Mouse (Mus musculus) MEL (cell line): ENCODE measurements around the gene Zfp507. TPM values are rescaled to one million over a fixed set of nuclear protein-coding genes. Genes with fewer than 3 reads are reported as not detected.

Experiments
- DNase-seq: peaks from one replicate; pipeline ENCODE4 v3.0.0; 2011; ENCODE audit warnings: low read depth, low spot score
- H3K27ac ChIP-seq: 2 replicates; pipeline ENCODE4 v1.5.1; 2012; ENCODE audit warnings: low read depth, mild to moderate bottlenecking, control low read depth, low read length, moderate library complexity; ENCODE audit not compliant: control insufficient read depth
- H3K27me3 ChIP-seq, 2 experiments: fragments of 150-350 bp in 1 of 2; sonication (generic) in 1 of 2; 2 replicates each; pipeline ENCODE4 v1.6.1; 2012; ENCODE audit warnings: low read length in 2 of 2, mild to moderate bottlenecking in 2 of 2, improper control_type of control experiment in 1 of 2, moderate library complexity in 1 of 2; ENCODE audit not compliant: insufficient read depth in 2 of 2, control insufficient read depth in 1 of 2
- H3K36me3 ChIP-seq, 2 experiments: 2 replicates each; pipeline ENCODE4 v1.6.1; 2012 to 2014; ENCODE audit warnings: low read length in 2 of 2, improper control_type of control experiment in 1 of 2, inconsistent platforms in 1 of 2, mild to moderate bottlenecking in 1 of 2; ENCODE audit not compliant: insufficient read depth in 2 of 2, control insufficient read depth in 1 of 2
- H3K4me1 ChIP-seq, 2 experiments: fragments of 150-350 bp in 1 of 2; sonication (generic) in 1 of 2; 2 replicates each; pipeline ENCODE4 v1.6.1; 2012; ENCODE audit warnings: low read length in 2 of 2, improper control_type of control experiment in 1 of 2, mild to moderate bottlenecking in 1 of 2; ENCODE audit not compliant: insufficient read depth in 2 of 2, control insufficient read depth in 1 of 2
- H3K4me3 ChIP-seq, 2 experiments: fragments of 150-350 bp in 1 of 2; sonication (generic) in 1 of 2; 2 replicates each; pipeline ENCODE4 v1.5.1; 2012; ENCODE audit warnings: low read depth in 2 of 2, low read length in 2 of 2, mild to moderate bottlenecking in 2 of 2, moderate library complexity in 2 of 2, control low read depth in 1 of 2, improper control_type of control experiment in 1 of 2; ENCODE audit not compliant: control insufficient read depth in 1 of 2, insufficient read depth in 1 of 2
- H3K79me2 ChIP-seq: 2 replicates; pipeline ENCODE4 v1.6.1; 2012; ENCODE audit warnings: mild to moderate bottlenecking, low read length, moderate library complexity; ENCODE audit not compliant: control insufficient read depth, poor library complexity, insufficient read depth
- H3K9ac ChIP-seq: 2 replicates; pipeline ENCODE4 v1.6.1; 2012; ENCODE audit warnings: low read depth, mild to moderate bottlenecking, control low read depth, low read length, moderate library complexity; ENCODE audit not compliant: control insufficient read depth, poor library complexity, severe bottlenecking
- H3K9me3 ChIP-seq: fragments of 150-350 bp; sonication (generic); replicated peaks from 2 replicates; pipeline ENCODE4 v1.6.1; 2012; ENCODE audit warnings: mild to moderate bottlenecking, low read length, improper control_type of control experiment, moderate library complexity; ENCODE audit not compliant: insufficient read depth
- BHLHE40 ChIP-seq: IDR thresholded peaks from 2 replicates; pipeline ENCODE4 v1.6.1; 2012; ENCODE audit warnings: low read depth, mild to moderate bottlenecking, inconsistent platforms, low read length, improper control_type of control experiment, borderline replicate concordance
- CHD1 ChIP-seq: IDR thresholded peaks from 2 replicates; pipeline ENCODE4 v1.6.1; 2012; ENCODE audit warnings: low read depth, mild to moderate bottlenecking, inconsistent platforms, low read length, improper control_type of control experiment
- CHD2 ChIP-seq: IDR thresholded peaks from 2 replicates; pipeline ENCODE4 v1.6.1; 2011; ENCODE audit warnings: low read length, improper control_type of control experiment
- E2F4 ChIP-seq: IDR thresholded peaks from 2 replicates; pipeline ENCODE4 v1.6.1; 2011; ENCODE audit warnings: low read depth, low read length, improper control_type of control experiment, borderline replicate concordance
- ELF1 ChIP-seq: IDR thresholded peaks from 2 replicates; pipeline ENCODE4 v1.6.1; 2014; ENCODE audit warnings: low read depth, mild to moderate bottlenecking, inconsistent platforms, low read length, improper control_type of control experiment, moderate library complexity
- EP300 ChIP-seq, 2 experiments: IDR thresholded peaks; 2 replicates each; pipeline ENCODE4 v1.6.1; 2011; ENCODE audit warnings: improper control_type of control experiment in 2 of 2, low read length in 2 of 2, low read depth in 1 of 2, mild to moderate bottlenecking in 1 of 2
- ETS1 ChIP-seq: IDR thresholded peaks from 2 replicates; pipeline ENCODE4 v1.6.1; 2012; ENCODE audit warnings: low read depth, mild to moderate bottlenecking, inconsistent platforms, low read length, improper control_type of control experiment, moderate library complexity
- GABPA ChIP-seq: IDR thresholded peaks from 2 replicates; pipeline ENCODE4 v1.6.1; 2012; ENCODE audit warnings: low read depth, mild to moderate bottlenecking, inconsistent platforms, low read length, improper control_type of control experiment, moderate library complexity
- GATA1 ChIP-seq: IDR thresholded peaks from 2 replicates; pipeline ENCODE4 v1.6.1; 2011; ENCODE audit warnings: low read depth, low read length, improper control_type of control experiment
- HCFC1 ChIP-seq: IDR thresholded peaks from 2 replicates; pipeline ENCODE4 v1.6.1; 2012; ENCODE audit warnings: low read depth, mild to moderate bottlenecking, inconsistent platforms, low read length, improper control_type of control experiment, moderate library complexity
- KAT2A ChIP-seq: conservative IDR thresholded peaks from 2 replicates; pipeline ENCODE4 v1.6.1; 2012; ENCODE audit warnings: low read depth, low read length, improper control_type of control experiment, inconsistent platforms
- MAFK ChIP-seq: IDR thresholded peaks from 2 replicates; pipeline ENCODE4 v1.6.1; 2011; ENCODE audit warnings: low read depth, mild to moderate bottlenecking, low read length, improper control_type of control experiment, borderline replicate concordance
- MAX ChIP-seq: IDR thresholded peaks from 2 replicates; pipeline ENCODE4 v1.6.1; 2011; ENCODE audit warnings: low read length, improper control_type of control experiment
- MAZ ChIP-seq: IDR thresholded peaks from 2 replicates; pipeline ENCODE4 v1.6.1; 2012; ENCODE audit warnings: low read depth, mild to moderate bottlenecking, inconsistent platforms, low read length, improper control_type of control experiment
- MEF2A ChIP-seq: IDR thresholded peaks from 2 replicates; pipeline ENCODE4 v1.6.1; 2014; ENCODE audit warnings: low read depth, mild to moderate bottlenecking, inconsistent platforms, low read length, improper control_type of control experiment; ENCODE audit not compliant: poor library complexity, insufficient replicate concordance, severe bottlenecking; ENCODE audit errors: extremely low read depth
- MXI1 ChIP-seq: IDR thresholded peaks from 2 replicates; pipeline ENCODE4 v1.6.1; 2011; ENCODE audit warnings: mild to moderate bottlenecking, low read depth, low read length, improper control_type of control experiment
- MYB ChIP-seq: IDR thresholded peaks from 2 replicates; pipeline ENCODE4 v1.6.1; 2011; ENCODE audit warnings: mild to moderate bottlenecking, low read depth, low read length, improper control_type of control experiment
- MYC ChIP-seq: IDR thresholded peaks from 2 replicates; pipeline ENCODE4 v1.6.1; 2011; ENCODE audit warnings: low read depth, mild to moderate bottlenecking, low read length, improper control_type of control experiment, moderate library complexity
- NELFE ChIP-seq: IDR thresholded peaks from 2 replicates; pipeline ENCODE4 v1.6.1; 2011; ENCODE audit warnings: low read depth, low read length, improper control_type of control experiment
- NRF1 ChIP-seq: IDR thresholded peaks from 2 replicates; pipeline ENCODE4 v1.6.1; 2014; ENCODE audit warnings: low read depth, mild to moderate bottlenecking, inconsistent platforms, low read length, improper control_type of control experiment, moderate library complexity; ENCODE audit not compliant: poor library complexity, insufficient read depth, severe bottlenecking
- POLR2A ChIP-seq, 2 experiments: IDR thresholded peaks; 2 replicates each; pipeline ENCODE4 v1.6.1; 2011 to 2012; ENCODE audit warnings: low read length in 2 of 2, mild to moderate bottlenecking in 2 of 2, control low read depth in 1 of 2, improper control_type of control experiment in 1 of 2, low read depth in 1 of 2, moderate library complexity in 1 of 2; ENCODE audit not compliant: control insufficient read depth in 1 of 2, insufficient read depth in 1 of 2, poor library complexity in 1 of 2
- POLR2AphosphoS2 ChIP-seq: IDR thresholded peaks from 2 replicates; pipeline ENCODE4 v1.6.1; 2011; ENCODE audit warnings: low read length, improper control_type of control experiment
- POLR2AphosphoS5 ChIP-seq: IDR thresholded peaks from 2 replicates; pipeline ENCODE4 v1.6.1; 2012; ENCODE audit warnings: low read depth, borderline replicate concordance, mild to moderate bottlenecking, inconsistent platforms, low read length, moderate library complexity, mixed read lengths
- RAD21 ChIP-seq: IDR thresholded peaks from 2 replicates; pipeline ENCODE4 v1.6.1; 2011; ENCODE audit warnings: mild to moderate bottlenecking, low read depth, low read length, improper control_type of control experiment
- RCOR1 ChIP-seq: IDR thresholded peaks from 2 replicates; pipeline ENCODE4 v1.6.1; 2012; ENCODE audit warnings: low read depth, mild to moderate bottlenecking, inconsistent platforms, low read length, improper control_type of control experiment
- SIN3A ChIP-seq: IDR thresholded peaks from 2 replicates; pipeline ENCODE4 v1.6.1; 2012; ENCODE audit warnings: low read length, improper control_type of control experiment, inconsistent platforms
- SMC3 ChIP-seq: IDR thresholded peaks from 2 replicates; pipeline ENCODE4 v1.6.1; 2011; ENCODE audit warnings: low read depth, low read length, improper control_type of control experiment
- TAL1 ChIP-seq: IDR thresholded peaks from 2 replicates; pipeline ENCODE4 v1.6.1; 2012; ENCODE audit warnings: mild to moderate bottlenecking, inconsistent platforms, low read length, moderate library complexity, mixed read lengths
- TBP ChIP-seq: IDR thresholded peaks from 2 replicates; pipeline ENCODE4 v1.8.0; 2011; ENCODE audit warnings: low read depth, low read length, improper control_type of control experiment
- TCF12 ChIP-seq: IDR thresholded peaks from 2 replicates; pipeline ENCODE4 v1.6.1; 2014; ENCODE audit warnings: low read depth, mild to moderate bottlenecking, inconsistent platforms, low read length, improper control_type of control experiment, moderate library complexity
- UBTF ChIP-seq: IDR thresholded peaks from 2 replicates; pipeline ENCODE4 v1.6.1; 2012; ENCODE audit warnings: low read depth, mild to moderate bottlenecking, inconsistent platforms, low read length, improper control_type of control experiment, moderate library complexity, borderline replicate concordance; ENCODE audit not compliant: insufficient read depth
- USF1 ChIP-seq: IDR thresholded peaks from 2 replicates; pipeline ENCODE4 v1.6.1; 2014; ENCODE audit warnings: low read depth, mild to moderate bottlenecking, inconsistent platforms, low read length, improper control_type of control experiment, moderate library complexity
- USF2 ChIP-seq, 2 experiments: IDR thresholded peaks; 2 replicates each; pipeline ENCODE4 v1.6.1; 2011 to 2012; ENCODE audit warnings: improper control_type of control experiment in 2 of 2, low read length in 2 of 2, borderline replicate concordance in 1 of 2, inconsistent platforms in 1 of 2, low read depth in 1 of 2, mild to moderate bottlenecking in 1 of 2; ENCODE audit not compliant: insufficient read depth in 1 of 2
- ZC3H11A ChIP-seq: IDR thresholded peaks from 2 replicates; pipeline ENCODE4 v1.6.1; 2012; ENCODE audit warnings: low read depth, mild to moderate bottlenecking, inconsistent platforms, low read length, improper control_type of control experiment
- ZMIZ1 ChIP-seq: IDR thresholded peaks from 2 replicates; pipeline ENCODE4 v1.6.1; 2012; ENCODE audit warnings: low read depth, mild to moderate bottlenecking, inconsistent platforms, low read length, improper control_type of control experiment, moderate library complexity
- ZNF384 ChIP-seq: IDR thresholded peaks from 2 replicates; pipeline ENCODE4 v1.6.1; 2012; ENCODE audit warnings: low read depth, mild to moderate bottlenecking, inconsistent platforms, low read length, improper control_type of control experiment
- polyA plus RNA-seq, 2 experiments: library from polyadenylated mRNA; stranded (reverse) in 1 of 2; unstranded in 1 of 2; fragments of >175 nt in 1 of 2; fragments of >200 nt in 1 of 2; gene quantifications; 2 replicates each; pipeline versions ENCODE4 v1.2.1 to v1.2.4; 2012; ENCODE audit warnings: low replicate concordance in 2 of 2, low read depth in 1 of 2; ENCODE audit not compliant: insufficient read length in 2 of 2, insufficient read depth in 1 of 2, missing spikeins in 1 of 2
- total RNA-seq: library from RNA; depleted of rRNA; stranded (reverse); fragments of 300-350 nt; gene quantifications from 2 replicates; pipeline ENCODE4 v1.2.3, GENCODE M21; 2012

The Zfp507 gene
- total and polyA plus RNA-seq, 3 experiments: 16.4 to 67.2 (median 17.7) TPM

DNA sequence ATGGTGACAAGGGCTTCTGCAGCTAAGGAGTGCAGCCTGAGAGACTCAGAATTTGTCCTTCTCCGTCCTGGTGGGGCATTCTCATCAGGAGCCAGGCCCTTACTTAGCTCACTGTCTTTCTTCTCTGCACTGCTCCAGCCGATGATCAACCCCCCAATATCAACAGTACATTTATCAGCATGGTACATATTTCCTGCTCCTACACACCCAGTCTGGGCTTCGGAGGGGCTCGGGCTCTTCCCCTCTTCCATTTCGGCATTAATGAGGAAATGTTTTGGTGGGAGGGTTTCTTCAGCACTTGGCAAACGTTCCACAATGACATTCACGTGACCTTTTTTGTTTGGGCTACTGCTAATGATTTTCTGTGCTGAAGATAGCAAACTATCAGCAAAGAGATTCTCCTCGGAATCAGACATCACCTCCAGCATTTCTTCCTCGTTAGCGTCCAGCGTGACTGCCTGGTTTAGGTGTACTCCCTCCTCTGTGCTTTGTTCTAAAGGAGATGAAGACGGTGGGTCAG lies 8.6 kb downstream of the Zfp507 start:
- DNase-seq: peak; percentile 87
- Histone ChIP-seq H3K27me3 (no peaks in the 10 kb centered on the region), H3K27ac (peak overlapping the region; percentile 55), H3K79me2 (0 out of 2 replicates have a peak, but pooled peaks cover 1% of the 10 kb centered on the region)
- peak; percentile 69 for TF ChIP-seq GATA1
- no peak for TF ChIP-seq MAFK
- TF ChIP-seq ETS1: peak; percentile 79
- TF ChIP-seq POLR2A (IDR thresholded peaks at IDR 0.05; ENCODE audit: control insufficient read depth in 1 of 2, insufficient read depth in 1 of 2, low read depth in 1 of 2, low read length in 2 of 2, poor library complexity in 1 of 2): 0 out of 4 replicates have a peak, but pooled peaks of 1 of the 2 experiments have one; percentile 28
- TF ChIP-seq POLR2AphosphoS2: no peak
- TF ChIP-seq BHLHE40: peak; percentile 91
- TF ChIP-seq USF1: peak; percentile 88
- no peak for TF ChIP-seq UBTF
- TF ChIP-seq MAX: no peak; the same call in none of the 2 replicates
- peak; percentile 79 for TF ChIP-seq TAL1
- TF ChIP-seq USF2 (IDR thresholded peaks at IDR 0.05; ENCODE audit: borderline replicate concordance in 1 of 2, insufficient read depth in 1 of 2, low read depth in 1 of 2, low read length in 2 of 2): 0 out of 4 replicates have a peak, but pooled peaks of 1 of the 2 experiments have one; percentile 32
- no peak for TF ChIP-seq ZC3H11A
- peak; percentile 86 for TF ChIP-seq TCF12
- TF ChIP-seq MEF2A: no peak
- TF ChIP-seq MYC: 0 out of 2 replicates have a peak, but pooled peaks have one; percentile 19
- TF ChIP-seq KAT2A: no peak
- TF ChIP-seq RCOR1: no peak; the same call in 1 of the 2 replicates
- TF ChIP-seq MYB: no peak
- peak; percentile 37; the same call in 1 of the 2 replicates for TF ChIP-seq ELF1
- no peak for TF ChIP-seq TBP
- no peak for TF ChIP-seq SMC3
- TF ChIP-seq SIN3A: peak; percentile 61; the same call in 1 of the 2 replicates
- no peak for TF ChIP-seq GABPA
- TF ChIP-seq ZMIZ1: no peak
- TF ChIP-seq MXI1: no peak; the same call in 1 of the 2 replicates
- TF ChIP-seq HCFC1: peak; percentile 38; the same call in 1 of the 2 replicates
- TF ChIP-seq MAZ: 0 out of 2 replicates have a peak, but pooled peaks have one; percentile 35
- TF ChIP-seq NELFE: no peak
- no peak for TF ChIP-seq ZNF384
- no peak for TF ChIP-seq POLR2AphosphoS5
- TF ChIP-seq E2F4: no peak
- TF ChIP-seq CHD1: no peak
- TF ChIP-seq NRF1: no peak
- no peak for TF ChIP-seq RAD21
- no peak for TF ChIP-seq CHD2
- peak; percentile 82 to 84 for TF ChIP-seq EP300 (IDR thresholded peaks at IDR 0.05; ENCODE audit: low read depth in 1 of 2, low read length in 2 of 2)
- TF ChIP-seq, all 39 proteins: peak for 14
- Histone ChIP-seq H3K9me3 (no peaks in the 10 kb centered on the region), H3K9ac (no peak overlapping the region), H3K4me1 (peaks cover 22 to 48% of the 10 kb centered on the region in 2 experiments), H3K4me3 (no peak overlapping the region), H3K36me3 (peaks cover 26 to 62% of the 10 kb centered on the region in 2 experiments)
